Mouse (Mus musculus) lung, postnatal 25 days (tissue): ENCODE measurements around the gene Hist1h2br.
A peak's percentile ranks its signal among the peaks of the same experiment; 100 is the strongest.
"Not testable (repeated sequence)": the region's sequence is repeated elsewhere in the genome, so short reads cannot be mapped to it uniquely, and the experiment has no call there.

Source experiments
- DNase-seq: peaks from one replicate; pipeline ENCODE4 v3.0.0; 2022; ENCODE audit warnings: low spot score

Hist1h2br gene

DNA sequence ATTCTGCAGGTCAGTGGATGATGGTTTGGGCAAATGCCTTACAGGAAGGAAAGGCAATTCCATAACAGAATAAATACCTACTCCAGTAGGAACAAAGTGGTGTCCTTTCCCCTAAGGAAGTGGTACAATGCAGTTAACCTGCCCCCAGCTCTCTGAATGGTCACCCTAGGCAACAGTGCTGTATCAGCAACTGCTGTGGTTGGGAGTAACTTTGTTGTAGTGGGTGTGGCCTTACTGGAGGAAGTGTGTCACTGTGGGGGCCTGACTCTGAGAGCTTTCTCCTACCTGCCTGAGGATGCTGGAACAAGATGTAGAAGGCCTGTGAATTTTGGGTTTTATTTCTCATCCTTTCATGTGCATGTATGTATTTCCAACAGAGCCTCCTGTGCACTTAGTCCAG lies 12.8 kb downstream of the Hist1h2br start:
- DNase-seq, result not testable (repeated sequence)

DNA sequence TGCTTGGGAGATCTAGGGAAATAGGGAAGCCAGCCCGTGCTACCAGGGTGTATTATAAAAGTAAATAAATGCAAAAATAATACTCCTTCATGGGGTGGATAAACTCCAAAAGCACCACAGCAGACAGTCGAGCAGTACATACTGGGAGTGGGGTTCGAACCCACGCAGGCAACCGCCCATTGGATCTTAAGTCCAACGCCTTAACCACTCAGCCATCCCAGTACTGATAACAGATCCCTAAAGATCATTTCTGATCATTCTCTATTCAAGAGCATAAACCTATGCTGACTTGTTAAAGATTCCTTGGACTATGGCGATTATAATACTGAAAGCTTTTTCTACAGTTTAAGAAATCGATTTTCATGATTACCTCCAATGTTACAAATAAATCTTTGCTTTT lies 14.3 kb downstream of the Hist1h2br start:
- no peak for DNase-seq

DNA sequence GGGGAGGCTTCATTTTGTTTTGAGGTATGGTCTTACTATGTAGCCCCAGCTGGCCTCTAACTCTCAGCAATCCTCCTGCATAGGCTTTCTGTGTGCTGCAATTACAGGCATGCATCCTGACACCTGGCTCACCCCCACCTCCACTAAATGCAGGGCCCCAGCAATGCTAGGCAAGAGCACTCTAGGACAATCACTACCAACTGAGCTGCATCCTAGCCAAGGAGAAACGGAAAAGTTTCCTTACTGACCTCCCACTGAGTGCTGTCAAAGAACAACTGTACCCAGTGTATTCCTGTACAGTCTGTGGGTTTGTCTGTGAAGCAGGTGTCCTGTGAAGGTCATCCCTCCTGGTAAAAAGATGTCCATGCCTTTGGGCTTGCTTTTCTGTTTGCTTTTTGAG lies 17.2 kb downstream of the Hist1h2br start:
- DNase-seq, result not testable (repeated sequence)

DNA sequence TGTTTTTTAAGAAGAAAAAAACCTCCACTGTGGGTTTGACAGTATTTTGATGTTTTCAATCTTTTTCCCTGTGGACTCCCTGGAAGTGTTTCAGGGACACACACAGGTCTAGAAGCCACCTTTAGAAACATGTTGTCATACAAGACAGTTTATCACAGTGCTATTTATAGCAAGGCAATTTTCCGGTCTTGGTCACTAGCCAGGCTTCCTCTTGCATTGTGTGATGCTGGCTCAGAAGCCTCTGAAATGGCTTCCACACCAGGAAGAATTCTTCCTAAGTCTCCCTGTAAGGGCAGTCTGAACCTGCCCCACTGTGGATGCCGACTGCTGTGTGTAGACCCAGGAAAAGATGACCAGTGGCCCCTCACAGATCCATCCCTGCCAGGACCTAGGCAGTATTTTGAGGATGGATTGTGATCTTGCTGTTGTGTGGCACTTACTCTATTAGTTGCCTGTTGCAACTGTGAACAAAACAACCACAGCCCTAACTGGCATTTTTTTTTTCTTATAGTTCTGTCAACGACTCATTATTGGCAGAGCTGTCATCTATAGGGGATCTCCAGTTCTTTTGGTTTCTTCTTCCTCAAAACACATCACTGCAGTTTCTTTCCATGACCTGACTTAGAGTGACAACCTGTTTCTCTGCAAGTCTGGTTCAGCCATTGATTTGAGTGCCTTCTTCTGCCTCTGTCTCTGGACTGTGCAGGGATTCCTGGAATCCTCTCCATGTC lies 18.8 kb downstream of the Hist1h2br start:
- no peak for DNase-seq

DNA sequence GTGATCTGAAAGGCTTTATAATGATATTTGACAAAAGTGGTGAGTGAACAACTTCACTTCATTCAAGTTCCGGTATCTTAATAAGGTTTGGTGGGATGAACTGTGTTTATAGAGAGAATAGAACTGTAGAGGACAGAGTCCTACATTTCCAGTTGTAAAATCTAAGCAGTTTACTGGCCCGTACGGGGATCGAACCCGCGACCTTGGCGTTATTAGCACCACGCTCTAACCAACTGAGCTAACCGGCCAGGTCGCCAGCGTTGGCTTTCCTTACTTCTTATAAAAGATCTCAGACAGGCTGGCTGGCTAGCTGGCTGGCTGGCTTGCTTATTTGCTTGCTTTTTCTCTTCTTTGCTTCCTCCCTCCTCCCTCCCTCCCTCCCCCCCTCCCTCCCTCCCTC lies 21.6 kb downstream of the Hist1h2br start:
- peak; percentile 39 for DNase-seq

DNA sequence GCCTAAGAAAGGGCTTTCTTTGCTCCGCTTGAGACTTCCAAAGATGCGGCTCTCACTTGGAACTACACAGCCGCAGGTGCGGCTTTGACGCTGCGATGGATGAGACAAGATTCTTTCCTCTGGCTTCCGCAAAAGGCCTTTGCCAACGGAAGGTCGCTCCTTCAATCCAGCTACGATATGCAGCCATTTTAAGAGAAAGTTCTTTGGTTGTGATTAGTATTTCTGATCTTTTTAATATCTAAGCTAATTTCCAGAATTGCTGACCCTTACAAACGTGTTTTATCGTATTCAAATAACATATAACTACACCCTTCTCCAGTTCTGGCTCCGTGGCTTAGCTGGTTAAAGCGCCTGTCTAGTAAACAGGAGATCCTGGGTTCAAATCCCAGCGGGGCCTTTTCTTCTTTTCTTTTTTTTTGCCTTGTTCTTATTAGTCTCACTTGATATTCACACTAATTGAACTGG lies 22.2 kb downstream of the Hist1h2br start:
- peak; percentile 9 for DNase-seq

DNA sequence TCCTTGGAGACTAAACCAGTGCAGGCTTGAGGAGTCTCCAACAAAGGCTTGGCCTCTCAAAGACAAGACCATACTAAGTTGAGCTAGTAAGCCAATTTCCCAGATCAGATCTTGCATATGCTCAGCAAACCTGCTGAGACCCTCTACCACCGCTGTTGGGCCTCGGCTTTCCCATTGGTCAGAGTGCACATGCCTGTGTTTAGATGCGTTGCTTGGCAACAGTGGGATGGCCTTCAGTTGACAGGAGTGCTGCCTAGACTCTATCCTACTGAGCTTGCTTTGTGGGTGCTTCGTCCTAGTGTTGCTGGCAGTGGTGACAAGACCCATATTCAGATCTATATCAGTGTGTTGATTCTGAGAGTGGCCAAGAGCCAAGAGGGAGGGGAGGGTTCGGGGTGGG lies 28.1 kb downstream of the Hist1h2br start:
- DNase-seq, result no peak

DNA sequence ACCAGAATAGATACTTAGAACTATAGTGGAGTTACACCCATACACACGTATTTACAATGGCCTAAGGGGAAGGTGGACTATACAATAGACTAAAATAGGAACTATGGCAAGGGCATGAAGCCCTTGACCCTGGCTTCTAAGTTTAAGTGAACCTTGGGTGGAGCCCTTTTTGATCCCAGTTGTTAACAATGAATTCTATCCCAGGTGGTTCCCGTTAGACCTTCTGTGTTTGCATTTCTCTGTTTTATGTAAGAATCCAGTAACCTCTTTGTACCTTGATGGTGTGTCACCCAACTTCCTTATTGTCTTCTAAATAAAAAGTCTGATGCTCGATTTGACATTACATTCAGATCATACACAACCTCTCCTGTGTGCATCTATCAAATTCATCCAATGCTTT lies 32.0 kb downstream of the Hist1h2br start:
- DNase-seq, result not testable (repeated sequence)

DNA sequence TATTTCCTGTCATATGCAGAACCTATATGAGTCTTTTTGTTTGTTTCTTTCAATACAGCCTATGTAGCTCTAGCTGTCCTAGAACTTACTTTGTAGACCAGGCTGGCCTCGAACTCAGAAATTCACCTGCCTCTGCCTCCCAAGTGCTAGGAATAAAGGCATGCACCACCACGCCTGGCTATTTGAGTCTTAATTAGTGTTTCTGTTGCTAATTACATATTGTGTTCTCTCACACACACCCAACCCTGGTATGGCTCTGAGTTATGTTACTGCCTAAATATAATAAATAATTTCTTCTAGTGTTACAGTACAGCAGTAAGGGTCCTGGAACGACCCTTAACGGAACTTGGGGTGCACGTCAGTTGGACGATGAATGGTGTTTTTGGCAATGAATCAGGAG lies 47.2 kb downstream of the Hist1h2br start:
- no peak for DNase-seq

DNA sequence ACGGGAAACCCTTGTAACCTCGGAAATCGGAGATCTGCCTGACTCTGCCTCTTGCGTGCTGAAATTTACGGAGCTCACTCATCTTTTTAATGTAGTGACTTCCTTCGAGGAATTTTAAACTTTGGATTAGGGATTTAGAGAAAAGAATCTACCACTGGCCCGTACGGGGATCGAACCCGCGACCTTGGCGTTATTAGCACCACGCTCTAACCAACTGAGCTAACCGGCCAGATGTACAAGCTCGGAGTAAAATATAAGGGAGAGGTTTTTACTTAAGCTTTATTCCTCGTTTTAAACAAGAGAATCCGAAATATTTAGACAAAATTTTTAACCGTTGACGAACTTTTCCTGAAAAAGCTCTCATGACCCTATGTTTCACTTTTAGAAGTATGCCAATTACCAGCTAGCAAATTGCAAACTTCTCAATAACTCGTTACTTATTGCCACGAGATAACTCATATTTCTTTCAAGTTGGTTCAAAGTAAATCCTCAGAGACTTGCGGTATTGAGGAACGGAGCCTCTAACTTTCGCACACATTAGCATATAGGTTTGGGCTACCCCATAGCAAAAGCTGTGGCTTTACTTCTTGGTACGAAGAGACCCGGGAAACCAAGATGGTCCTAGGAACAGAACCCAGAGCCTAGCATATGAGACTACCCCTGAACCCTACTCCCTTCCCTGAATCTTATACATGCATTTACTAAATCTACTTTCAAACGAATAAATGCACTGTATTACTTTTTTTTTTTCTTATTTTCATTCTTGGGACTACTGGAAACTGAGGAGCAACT lies 48.5 kb downstream of the Hist1h2br start:
- no peak for DNase-seq

DNA sequence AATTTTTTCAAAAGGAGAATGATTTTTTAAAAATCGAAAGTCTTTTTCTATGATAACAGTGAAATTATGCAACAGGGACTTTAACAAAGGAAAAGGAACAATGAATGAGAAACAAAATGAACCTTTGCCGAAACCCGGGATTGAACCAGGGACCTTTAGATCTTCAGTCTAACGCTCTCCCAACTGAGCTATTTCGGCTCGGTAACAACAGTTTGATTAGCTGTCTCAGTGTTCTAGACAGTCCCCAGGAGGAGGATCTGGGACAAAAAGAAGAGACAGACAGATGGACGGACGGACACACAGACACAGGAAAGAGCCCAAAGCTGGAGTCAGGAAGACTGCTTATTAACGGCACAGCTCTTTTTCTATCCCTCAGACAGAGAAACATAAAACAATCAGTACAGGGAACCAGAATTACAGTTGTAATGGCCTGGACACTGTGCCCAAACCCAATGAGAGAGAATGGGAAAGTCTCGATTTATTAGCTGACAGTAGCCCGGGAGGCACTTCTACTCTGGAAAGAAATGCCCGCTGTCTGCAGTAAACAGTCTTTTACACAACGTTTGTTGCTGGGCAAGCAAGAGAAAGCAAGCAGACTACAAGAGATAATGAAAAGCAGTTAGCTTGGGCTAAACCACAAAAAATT lies 49.3 kb downstream of the Hist1h2br start:
- DNase-seq, result peak; percentile 5

DNA sequence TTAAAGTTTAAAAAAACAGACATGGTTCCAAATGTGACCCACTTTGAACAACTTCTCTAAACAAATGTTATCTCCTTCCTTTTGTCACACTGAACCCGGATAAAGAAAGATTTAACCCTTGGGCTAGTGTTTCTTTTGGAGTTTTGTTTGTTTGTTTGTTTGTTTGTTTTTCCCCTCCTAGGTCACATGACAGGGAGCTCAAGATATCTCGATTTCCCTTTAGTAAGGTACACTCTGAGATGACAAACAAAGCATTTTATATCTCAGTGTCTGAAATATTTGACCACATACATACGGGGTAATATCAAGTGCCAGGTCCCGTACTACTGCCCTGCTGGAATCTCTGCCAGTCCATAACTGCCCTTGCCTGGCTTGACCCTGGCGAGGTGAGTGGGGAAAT lies 49.9 kb downstream of the Hist1h2br start:
- DNase-seq, result no peak

DNA sequence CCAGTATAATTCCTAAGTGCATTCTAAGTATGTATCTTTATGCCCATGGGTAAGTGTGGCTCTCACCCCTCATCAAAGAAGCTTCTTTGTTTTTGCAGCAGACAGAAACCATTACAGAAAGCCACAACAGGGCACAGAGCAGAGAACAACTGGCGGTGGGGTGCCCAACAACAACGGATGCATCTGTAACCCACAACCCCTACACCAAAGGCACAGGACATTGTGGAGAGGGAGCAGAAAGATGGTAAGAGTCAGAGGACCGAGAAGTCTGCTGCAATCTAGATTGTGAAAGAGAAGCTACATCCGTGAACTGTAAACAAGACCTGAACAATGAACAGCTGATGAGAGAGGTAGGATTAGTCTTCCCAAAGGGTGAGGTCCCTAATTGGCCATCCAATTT lies 51.0 kb downstream of the Hist1h2br start:
- DNase-seq, result no peak
